Mouse (Mus musculus): ENCODE measurements at regions not wholly inside any gene's neighbourhood (a gene's known extent, or its start where the extent isn't known, plus 50 kb on each side); places are given as distances from the start of the nearest gene placed in this dataset.

DNA sequence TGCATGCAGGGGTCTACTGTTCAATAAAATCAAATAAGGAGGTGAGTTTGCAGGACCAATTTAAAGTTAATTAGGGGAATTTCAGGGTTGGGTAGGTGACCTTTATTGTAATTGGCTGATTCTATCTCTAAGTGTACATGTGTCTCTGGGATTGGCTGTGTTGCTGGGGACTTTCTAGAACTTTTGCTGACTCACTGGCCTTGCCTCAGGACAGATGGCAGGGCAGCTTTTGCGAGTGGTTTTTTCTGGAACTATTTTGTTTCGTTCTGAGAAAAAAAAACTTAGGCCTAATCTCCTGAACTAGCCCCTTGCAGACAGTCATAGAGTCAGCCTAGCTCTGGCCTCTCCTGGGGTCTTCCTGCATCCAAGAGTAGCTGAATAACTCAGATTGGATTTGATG, 249.3 kb upstream of the Mdga2 start:
- DNase-seq = no peak

DNA sequence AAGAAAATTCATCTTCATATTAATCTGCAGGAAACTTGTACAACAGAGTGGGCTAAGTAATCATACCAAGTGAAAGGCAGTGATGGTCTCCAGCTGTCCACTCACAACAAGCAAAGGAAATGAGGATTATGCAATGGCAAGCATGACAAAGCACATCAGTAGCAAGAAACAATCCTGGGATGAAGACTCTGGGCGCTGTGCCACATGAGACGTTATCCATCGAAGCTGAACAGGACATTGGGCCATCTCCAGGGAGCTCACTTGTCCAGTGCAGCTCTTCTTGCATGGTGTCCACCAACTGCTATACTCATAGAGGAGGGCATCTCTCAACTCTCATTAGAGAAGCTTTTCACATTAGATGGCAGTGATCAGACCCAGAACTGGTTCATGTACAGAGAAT, 248.7 kb upstream of the Mdga2 start:
- no peak for DNase-seq

DNA sequence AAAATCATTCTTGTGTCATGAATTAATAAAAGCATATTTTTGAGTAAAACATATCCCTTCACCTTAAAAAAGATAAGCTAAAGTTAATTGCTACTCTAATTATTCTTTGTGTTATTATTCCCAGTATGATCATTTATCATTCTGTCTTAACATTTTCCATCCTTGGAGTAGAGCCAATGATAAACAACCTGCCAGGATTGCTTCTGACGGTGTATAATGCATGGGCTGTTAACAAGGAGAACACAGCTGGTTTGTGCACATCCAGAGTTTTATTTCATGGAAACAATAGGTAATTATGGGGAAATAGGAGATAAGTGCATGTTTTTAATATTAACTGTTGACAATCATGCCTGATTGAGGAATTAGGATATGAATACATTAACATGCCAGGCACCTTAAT, 226.8 kb upstream of the Mdga2 start:
- no peak for DNase-seq

DNA sequence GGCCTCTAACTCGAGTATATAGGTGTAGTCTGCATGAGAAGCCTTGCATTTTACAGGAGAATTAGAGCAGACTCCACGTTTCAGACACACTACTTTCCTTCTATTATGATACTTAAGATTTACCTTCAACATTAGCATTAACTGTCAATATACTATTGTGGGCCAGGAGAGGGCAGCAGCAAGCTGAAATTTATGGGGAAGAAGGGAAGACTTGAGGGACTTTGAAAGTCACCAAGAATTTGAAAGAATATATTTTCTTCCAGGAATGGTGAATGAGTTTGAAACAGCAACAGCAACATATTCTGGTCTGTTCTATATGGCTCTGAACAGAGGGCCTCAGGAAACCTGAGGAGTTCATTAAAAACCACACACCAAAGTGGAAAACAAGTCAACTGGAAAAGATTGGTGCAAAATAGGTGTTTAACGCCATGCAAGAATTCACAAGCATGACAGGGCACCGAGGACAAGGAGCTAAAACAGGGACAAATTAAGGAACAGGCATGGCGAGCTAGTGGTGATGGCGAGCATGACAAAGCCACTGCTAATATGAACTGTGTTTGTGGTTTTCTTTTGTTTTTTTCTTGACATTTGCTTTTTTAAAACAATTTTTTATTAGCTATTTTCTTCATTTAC, 208.1 kb upstream of the Mdga2 start:
- DNase-seq = peak; percentile 14 to 15

DNA sequence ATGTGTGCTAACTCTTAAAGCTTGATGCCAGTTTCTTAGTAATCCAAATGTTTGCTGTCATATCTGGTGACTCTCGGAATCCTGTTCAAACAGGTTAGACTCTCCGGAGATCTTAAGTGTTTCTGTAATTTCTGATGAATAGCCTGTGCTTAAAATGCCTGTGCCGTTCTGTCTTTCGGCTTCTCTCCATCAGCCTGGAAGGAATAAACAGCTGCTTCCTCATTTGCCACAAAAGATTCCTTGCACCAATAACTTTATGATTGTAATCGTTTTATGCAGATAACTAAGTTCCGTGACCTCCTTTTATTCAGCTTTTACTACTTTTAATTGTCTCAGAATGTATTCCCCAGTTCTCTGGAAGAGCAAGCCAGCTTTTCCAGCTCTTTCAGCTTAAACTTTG, 204.5 kb upstream of the Mdga2 start:
- DNase-seq = no peak

DNA sequence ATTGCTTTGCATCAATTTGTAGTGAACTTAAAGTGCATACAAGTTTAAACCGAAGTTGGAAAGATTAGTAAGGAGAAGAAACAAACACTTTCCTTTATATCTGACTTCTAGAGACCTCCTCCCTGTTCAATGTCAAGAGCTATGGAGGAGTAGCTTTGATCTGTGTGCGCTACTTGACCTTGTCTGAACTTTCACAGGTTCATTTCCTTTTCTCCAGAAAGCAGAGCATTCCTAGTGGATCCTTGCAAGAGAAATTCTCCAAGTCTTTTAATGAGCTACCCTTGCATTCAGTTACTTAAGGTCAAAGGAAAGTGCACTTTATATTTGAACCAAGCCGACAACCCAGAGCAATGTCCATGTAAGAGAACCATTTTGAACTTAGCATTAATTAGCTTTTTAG, 177.2 kb upstream of the Mdga2 start:
- DNase-seq = no peak

DNA sequence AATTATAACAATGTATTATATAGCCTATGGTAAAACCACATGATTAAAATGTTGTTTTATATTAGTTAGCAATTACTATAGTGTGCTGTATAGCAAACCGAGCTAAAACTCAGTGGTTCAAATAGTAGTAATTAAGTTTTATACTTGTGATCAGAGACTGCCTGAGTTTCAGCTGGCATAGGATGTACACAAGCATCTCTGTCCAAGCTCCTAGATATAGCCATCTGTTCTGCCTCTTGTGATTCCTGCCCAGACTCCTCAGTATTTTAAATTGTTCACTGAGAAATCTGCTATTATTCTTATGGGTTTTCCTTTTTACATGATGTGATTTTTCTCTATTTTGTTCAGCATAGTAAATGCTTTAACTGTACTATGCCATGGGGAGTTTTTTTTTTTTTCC, 152.2 kb upstream of the Mdga2 start:
- DNase-seq = no peak

DNA sequence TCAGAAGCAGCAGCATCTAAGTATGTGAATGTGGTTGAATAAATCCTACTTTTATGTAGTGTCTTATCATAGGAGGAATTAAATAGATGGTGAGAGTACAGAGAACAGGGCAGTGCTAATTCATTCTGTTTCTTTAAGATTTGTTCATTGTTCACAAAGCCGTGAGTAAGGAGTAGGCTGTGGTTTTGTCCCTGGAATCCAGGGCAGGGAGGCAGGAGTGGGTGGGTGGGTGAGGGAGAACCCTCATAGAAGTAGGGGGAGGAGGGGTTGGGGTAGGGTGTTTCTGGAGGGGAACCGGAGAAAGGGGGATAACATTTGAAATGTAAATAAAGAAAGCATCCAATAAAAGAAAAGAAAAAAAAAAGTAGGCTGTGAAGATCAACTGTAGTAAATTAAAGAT, 126.2 kb upstream of the Mdga2 start:
- DNase-seq = no peak

DNA sequence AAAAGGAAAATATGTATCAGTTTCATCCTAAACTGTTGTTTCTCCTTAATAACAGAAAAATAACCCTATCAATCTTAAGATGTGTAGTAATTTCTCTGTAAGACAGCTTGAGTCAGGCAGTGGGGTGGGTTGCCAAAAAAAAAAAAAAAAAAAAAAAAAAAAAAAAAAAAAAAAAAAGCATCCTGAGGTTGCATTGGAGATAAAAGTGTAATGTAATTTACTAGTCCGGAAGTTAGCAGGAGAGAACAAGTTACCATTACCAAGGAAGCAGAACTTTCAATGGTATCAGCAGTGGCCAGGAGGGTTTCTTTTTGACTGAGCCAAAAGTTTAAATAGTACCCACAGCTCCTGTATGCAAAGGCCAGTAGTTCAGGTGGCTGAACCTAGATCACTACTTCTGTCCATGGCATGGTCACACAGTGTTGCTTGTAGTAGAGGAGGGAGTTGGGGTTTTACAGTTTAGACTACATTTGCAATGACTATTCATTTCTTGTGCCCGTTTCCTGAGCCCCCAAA, 110.2 kb upstream of the Mdga2 start:
- no peak for DNase-seq

DNA sequence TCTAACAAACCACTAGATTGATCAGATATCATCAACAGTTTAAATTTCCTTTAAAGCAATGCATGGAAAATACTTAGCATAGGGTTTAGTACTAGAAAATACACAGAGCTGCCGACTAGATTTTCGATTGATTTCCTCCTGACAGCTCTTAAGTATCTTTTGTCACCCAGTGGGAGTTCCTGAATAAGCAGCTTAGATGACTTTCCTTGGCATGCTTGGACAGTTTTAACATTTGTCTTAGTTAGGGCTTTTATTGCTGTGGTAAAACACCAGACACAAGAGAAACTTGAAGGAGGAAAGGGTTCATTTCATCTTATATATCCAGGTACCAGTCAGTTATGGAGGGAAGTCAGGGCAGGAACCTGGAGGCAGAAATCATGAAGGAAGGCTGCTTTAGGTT, 104.0 kb upstream of the Mdga2 start:
- no peak for DNase-seq

DNA sequence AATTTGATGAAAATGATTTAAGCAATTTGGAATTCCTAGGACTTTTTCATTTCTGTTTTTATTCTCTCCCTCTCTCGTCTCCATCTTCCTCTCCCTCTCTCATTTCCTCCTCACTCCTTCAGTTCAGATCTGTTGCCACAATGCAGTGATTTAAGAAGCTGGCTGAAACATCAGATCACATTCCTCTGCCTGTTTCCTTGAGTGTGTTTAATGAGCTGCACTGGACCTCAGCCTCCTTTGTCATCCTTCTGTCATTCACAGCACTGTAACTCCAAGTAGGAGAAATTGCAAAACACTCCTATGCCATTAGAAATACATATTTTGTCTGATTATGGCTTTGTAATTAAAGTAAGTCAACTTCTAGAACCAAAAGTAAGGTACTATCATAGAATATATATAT, 103.5 kb upstream of the Mdga2 start:
- DNase-seq = no peak

DNA sequence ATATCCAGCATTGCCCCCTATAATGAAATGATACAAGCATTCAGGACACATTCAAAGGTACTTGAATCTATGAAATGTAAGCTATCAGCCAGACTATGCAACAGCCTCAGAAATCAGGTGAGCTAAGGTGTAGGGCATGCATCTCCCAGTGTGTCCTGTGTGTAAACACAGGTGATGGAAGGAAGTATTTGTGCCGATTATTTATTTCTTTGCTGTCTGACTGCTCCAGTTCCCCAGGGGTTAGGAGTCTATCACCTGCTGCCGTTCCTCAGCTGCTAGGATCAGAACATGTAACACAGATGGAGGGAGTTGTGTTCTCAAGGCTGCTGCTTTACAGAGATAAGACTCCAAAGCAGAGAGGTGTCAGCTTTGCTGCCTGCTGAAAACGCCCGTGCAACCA, 103.0 kb upstream of the Mdga2 start:
- no peak for DNase-seq

DNA sequence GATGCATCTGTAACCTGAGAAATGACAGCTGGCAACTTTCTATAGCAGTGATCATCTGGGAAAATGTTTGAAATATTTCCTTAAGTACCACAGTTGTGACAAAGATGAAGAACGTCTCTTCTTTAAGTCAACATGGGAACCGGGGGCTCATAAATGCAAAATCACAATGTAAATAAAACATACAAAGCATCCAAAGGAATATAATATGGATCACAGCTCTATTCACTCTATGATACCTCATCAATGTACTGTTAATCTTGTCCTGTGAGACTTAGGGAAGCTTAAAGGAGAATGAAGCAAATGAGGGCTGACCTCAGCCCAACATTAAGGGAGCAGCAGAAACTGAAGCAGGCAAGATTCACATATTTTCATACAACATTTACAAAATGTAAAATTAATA, 96.3 kb upstream of the Mdga2 start:
- no peak for DNase-seq

DNA sequence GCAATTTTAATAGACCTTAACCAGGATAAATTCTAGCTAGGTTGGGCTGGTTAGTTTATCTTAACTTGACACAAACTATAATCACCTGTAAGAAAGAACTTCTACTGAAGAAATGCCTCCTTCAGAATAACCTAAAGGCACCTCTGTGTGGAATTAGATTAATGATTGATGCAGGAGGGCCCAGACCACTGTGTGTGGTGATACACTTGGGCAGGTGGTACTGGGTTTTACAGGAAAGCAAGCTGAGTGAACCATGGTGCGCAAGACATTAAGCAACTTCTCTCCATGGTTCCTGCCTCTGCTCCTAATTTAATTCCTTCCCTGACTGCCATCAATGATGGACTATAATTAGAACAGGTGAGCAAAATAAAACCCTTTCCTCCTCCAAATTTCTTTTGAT, 77.9 kb upstream of the Mdga2 start:
- no peak for DNase-seq

DNA sequence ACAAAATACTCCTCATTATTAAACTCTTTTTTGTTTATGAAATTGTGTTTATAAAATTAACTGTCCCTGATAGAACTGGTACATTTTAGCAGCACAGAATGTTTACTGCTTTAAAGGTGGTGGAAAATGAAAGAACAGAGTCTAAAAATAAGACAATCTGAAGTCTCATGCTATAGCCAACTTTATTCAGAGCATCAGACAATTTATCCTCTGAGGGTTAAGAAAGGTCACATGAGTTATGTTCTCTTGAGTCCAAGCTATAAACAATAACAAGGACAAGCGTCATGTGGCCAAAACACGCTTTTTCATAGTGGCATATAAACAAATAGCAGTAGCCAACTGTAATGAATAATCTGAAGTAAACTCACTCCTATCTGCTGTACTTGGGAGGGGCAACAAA, 67.7 kb upstream of the Mdga2 start:
- DNase-seq = no peak

DNA sequence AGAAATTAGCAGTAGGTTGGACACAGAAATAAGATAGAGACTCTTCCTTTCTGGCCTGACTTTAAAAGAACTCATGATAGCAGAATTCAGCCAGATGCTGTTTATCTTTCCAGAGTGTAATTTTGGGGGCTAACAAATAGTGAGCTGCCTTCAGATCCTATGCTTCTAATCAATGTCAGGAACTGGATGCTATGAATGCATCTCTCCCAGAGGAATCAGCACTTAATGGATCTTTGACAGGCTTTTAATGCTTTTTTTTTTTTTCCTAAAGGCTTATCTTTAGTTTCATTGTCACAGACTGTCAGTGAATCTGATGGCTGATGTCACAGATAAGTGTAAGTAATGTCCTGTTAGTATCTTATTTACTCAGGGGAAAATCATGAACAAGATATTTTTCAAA, 50.5 kb upstream of the Mdga2 start:
- no peak for DNase-seq

DNA sequence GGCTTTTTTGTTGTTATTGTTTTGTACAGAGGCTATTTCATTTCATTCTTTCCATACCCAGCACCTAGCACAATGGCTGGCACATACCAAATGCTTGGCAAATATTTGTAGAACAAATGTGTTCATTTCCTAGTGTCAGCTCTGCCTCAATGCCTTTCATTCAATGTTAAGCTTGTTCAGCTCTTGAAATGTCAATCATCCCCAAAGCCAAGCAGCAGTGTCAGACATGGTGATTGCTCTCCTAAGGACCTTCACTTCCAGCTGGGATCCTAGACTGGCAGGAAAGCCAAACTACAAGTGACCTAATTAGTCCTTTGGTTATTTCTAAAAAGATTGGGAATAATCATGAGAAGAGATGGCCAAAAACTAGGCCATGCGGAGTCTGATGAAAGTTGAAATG, 50.0 kb upstream of the Mdga2 start:
- no peak for DNase-seq
